Mouse (Mus musculus): ENCODE data around the gene Prss38. TPM values are rescaled to one million over a fixed set of nuclear protein-coding genes. Genes with fewer than 3 reads are reported as not detected.

Prss38 gene
- polyA plus RNA-seq, 1 experiment from 2014 or later, result not detected

DNA sequence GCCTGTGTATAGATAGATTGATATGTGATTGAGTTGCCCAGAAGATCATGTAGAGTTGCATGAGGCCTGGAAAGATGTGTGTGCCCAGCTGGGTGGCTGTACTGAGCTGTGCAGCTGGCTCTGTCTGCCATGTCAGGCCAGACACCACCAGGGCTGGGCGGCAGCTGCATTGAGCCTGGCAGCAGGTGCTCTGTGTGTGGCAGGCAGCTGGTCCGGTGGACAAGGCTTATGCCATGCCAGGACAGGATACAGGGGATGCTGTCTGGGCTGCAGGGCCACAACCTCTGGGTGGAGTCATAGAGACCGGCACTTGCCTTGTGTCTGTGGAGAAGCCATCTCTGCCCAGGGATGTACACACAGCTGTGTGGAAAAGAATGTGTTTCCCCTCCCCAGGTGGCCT lies 52.5 kb downstream of the Prss38 start:
- H3K4me2 ChIP-seq, result no peak overlapping the region
- no peak overlapping the region for H3K27ac ChIP-seq (replicated peaks)
- whole genome bisulfite sequencing, result 72% methylated on average over 3 of the region's 3 CpGs
- H3K36me3 ChIP-seq, result no peaks in the 10 kb centered on the region
- H3K9me3 ChIP-seq, result no peaks in the 10 kb centered on the region
- H3K27me3 ChIP-seq (replicated peaks), result peaks cover 2% of the 10 kb centered on the region; the same call in 1 of the 2 replicates
- H3K4me1 ChIP-seq, result no peaks in the 10 kb centered on the region
- H3K9ac ChIP-seq, result no peak overlapping the region
- H3K4me3 ChIP-seq, result no peak overlapping the region
- no peak for ATAC-seq (ENCODE audit: extremely low read depth, insufficient number of reproducible peaks, low FRiP score, low TSS enrichment)

Small RNAs within 50 kb of the gene (microRNA-seq; reads per million reads assigned to microRNA genes)
- not detected for gene Gm24756

Other genes starting within 250 kb of the Prss38 start
- gene Obscn, start 239.3 kb downstream of the Prss38 start, polyA plus RNA-seq (2015; fragmentation: Nextera tagmentation; extraction: Ambion mirVana), result 38.9 and 44.4 TPM in 2 replicates
- gene Iba57, start 211.9 kb downstream of the Prss38 start, polyA plus RNA-seq (2015; fragmentation: Nextera tagmentation; extraction: Ambion mirVana), result 8.1 and 8.7 TPM in 2 replicates
- gene Gjc2, start 192.4 kb downstream of the Prss38 start, polyA plus RNA-seq (2015; fragmentation: Nextera tagmentation; extraction: Ambion mirVana), result 0.06 and 0.28 TPM in 2 replicates
- 114 and 123 TPM in 2 replicates for gene Guk1, start 183.4 kb downstream of the Prss38 start, polyA plus RNA-seq (2015; fragmentation: Nextera tagmentation; extraction: Ambion mirVana)
- 105 and 117 TPM in 2 replicates for gene Mrpl55, start 173.2 kb downstream of the Prss38 start, polyA plus RNA-seq (2015; fragmentation: Nextera tagmentation; extraction: Ambion mirVana)
- 22.6 and 23.1 TPM in 2 replicates for gene 2310033P09Rik, start 167.3 kb downstream of the Prss38 start, polyA plus RNA-seq (2015; fragmentation: Nextera tagmentation; extraction: Ambion mirVana)
- gene Arf1, start 147.4 kb downstream of the Prss38 start, polyA plus RNA-seq (2015; fragmentation: Nextera tagmentation; extraction: Ambion mirVana), result 582 and 610 TPM in 2 replicates
- not detected in 2 replicates for gene Wnt3a, start 84.9 kb downstream of the Prss38 start, polyA plus RNA-seq (2015; fragmentation: Nextera tagmentation; extraction: Ambion mirVana)
- gene Wnt9a, start 68.7 kb downstream of the Prss38 start, polyA plus RNA-seq (2015; fragmentation: Nextera tagmentation; extraction: Ambion mirVana), result 2.8 and 2.9 TPM in 2 replicates
- 10.5 and 11.9 TPM in 2 replicates for gene Jmjd4, start 74.4 kb upstream of the Prss38 start, polyA plus RNA-seq (2015; fragmentation: Nextera tagmentation; extraction: Ambion mirVana)
- gene Snap47, start 75.5 kb upstream of the Prss38 start, polyA plus RNA-seq (2015; fragmentation: Nextera tagmentation; extraction: Ambion mirVana), result 94.3 and 102 TPM in 2 replicates
- gene Zfp867, start 96.8 kb upstream of the Prss38 start, polyA plus RNA-seq (2015; fragmentation: Nextera tagmentation; extraction: Ambion mirVana), result 5.6 and 5.7 TPM in 2 replicates
- gene Zkscan17, start 151.1 kb upstream of the Prss38 start, polyA plus RNA-seq (2015; fragmentation: Nextera tagmentation; extraction: Ambion mirVana), result 13.8 and 14.7 TPM in 2 replicates
- gene Nlrp3, start 165.9 kb upstream of the Prss38 start, polyA plus RNA-seq (2015; fragmentation: Nextera tagmentation; extraction: Ambion mirVana), result 0.15 and 0.41 TPM in 2 replicates
- gene Olfr222, start 200.6 kb upstream of the Prss38 start, polyA plus RNA-seq (2015; fragmentation: Nextera tagmentation; extraction: Ambion mirVana), result not detected in 2 replicates
- not detected in 2 replicates for gene Olfr223, start 217.6 kb upstream of the Prss38 start, polyA plus RNA-seq (2015; fragmentation: Nextera tagmentation; extraction: Ambion mirVana)